Mouse (Mus musculus): ENCODE measurements at regions not wholly inside any gene's neighbourhood (a gene's known extent, or its start where the extent isn't known, plus 50 kb on each side); places are given as distances from the start of the nearest gene placed in this dataset.

DNA sequence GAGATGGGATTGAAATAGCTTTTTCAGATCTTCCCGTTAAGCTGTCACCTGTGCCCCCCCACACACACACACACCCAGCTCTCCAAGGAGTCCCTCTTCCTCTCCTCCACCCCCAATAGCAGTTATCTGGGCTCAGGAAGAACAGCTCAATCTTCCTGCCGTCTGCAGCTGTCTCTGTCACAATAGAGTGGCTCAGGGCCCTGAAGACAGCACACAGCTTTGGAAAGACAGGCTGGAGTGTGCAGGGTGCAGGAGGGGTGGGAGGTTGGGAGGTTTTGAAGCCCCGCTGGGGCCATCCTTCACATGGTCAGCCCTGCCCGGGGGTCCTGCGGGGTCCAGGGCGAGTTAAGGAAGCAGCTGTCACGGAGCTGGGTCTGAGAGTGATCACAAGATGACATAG lies 149.6 kb upstream of the Sdk2 start:
- no peak overlapping the region for H3K27ac ChIP-seq
- no peak for TF ChIP-seq CTCF (IDR thresholded peaks at IDR 0.05)
- H3K4me3 ChIP-seq = no peak overlapping the region
- intact Hi-C loops (cut with DNase I) = no loop called here
- DNase-seq (ENCODE audit: extremely low spot score in 1 of 2, low spot score in 2 of 2) = no peak

DNA sequence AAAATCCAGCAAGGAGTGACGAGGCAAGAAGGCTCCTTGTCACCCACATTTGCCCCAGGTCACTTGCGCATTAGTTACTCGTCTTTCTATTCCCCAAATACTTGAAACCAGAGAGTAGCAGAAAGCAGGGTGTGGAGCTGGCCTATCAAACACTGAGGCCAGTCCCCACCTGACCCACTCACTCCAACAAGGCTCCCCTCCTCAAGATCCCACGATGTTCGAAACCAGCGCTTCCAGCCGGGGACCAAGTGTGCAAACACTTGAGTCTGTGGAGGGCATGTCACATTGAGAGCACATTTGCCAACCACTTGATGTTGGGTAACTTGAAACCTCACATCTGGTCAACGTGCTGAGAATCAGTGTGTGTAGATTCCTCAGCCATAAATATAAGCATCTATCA lies 148.4 kb upstream of the Sdk2 start:
- intact Hi-C loops (cut with DNase I) = no loop called here
- no peak overlapping the region for H3K4me3 ChIP-seq
- TF ChIP-seq CTCF (IDR thresholded peaks at IDR 0.05) = no peak
- no peak overlapping the region for H3K27ac ChIP-seq
- no peak for DNase-seq (ENCODE audit: extremely low spot score in 1 of 2, low spot score in 2 of 2)

DNA sequence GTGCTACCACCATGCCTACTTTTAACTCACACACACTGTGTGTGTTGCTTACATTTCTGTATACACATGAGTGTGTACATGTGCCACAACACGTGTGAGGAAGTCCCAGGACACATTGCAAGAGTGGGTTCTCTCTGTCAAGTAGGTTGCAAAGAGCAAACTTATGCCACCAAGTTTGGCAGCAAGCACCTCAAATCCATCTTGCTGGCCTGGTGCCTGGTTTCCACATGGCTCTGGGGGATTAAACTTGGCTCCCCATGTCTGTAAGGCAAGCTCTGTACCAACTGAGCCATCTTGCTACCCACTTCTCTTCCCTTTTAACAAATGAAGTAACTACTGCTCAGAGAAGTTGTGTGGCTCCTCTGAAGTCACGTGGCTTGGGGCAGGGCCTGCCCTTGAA lies 145.3 kb upstream of the Sdk2 start:
- no peak for TF ChIP-seq CTCF (IDR thresholded peaks at IDR 0.05)
- intact Hi-C loops (cut with DNase I) = no loop called here
- DNase-seq (ENCODE audit: extremely low spot score in 1 of 2, low spot score in 2 of 2) = no peak
- no peak overlapping the region for H3K27ac ChIP-seq
- H3K4me3 ChIP-seq = no peak overlapping the region

DNA sequence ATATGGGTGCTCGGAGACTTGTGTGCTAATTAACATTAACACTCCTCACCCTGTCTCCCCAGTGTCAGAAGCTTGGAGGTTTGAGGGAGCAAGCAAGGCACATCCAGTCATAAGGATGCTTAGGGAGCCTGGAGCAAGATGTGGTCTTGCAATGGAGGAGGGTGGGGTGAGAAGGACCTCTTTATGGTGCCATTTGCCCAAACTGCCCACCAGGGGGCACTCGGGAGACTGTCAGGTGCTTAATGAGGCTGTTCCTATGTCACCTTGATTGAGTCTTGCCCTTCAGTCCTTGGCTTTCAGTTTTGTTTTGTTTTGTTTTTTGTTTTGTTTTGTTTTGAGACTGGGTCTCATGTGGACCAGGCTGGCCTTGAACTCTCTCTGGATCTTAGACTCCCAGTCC lies 138.3 kb upstream of the Sdk2 start:
- peak; percentile 47 to 54 for DNase-seq (ENCODE audit: extremely low spot score in 1 of 2, low spot score in 2 of 2)
- intact Hi-C loops (cut with DNase I) = loop anchor here (5.0 kb wide), 2 partner anchors 62 to 432 kb away; no protein-coding TSS in a partner anchor
- Histone ChIP-seq H3K27ac (no peak overlapping the region), H3K4me3 (no peak overlapping the region)
- peak; percentile 69 for TF ChIP-seq CTCF (IDR thresholded peaks at IDR 0.05)

DNA sequence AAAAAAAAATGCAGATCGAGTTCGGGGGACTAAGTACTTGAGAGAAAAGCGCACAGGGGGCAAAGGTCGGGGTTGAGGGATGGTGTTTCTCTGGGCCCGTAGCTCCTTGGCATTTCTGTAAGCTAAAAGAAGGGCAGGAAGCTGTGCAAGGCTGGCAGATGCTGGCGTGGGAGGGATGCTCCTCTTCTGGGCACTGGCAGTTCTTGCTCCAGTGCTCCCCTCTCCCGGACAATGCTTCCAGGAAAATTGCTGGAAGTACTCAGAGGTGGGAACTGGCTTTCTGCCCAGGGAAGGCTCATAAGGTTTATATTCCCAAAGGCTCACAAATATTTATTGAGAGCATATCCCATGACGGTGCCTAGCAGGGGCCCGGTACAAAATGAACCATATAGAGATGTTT lies 136.6 kb upstream of the Sdk2 start:
- no peak overlapping the region for H3K4me3 ChIP-seq
- no peak overlapping the region for H3K27ac ChIP-seq
- no peak for TF ChIP-seq CTCF (IDR thresholded peaks at IDR 0.05)
- intact Hi-C loops (cut with DNase I) = loop anchor here (5.0 kb wide), 2 partner anchors 84 to 136 kb away; partner anchors contain the start of gene Sdk2
- no peak for DNase-seq (ENCODE audit: extremely low spot score in 1 of 2, low spot score in 2 of 2)

DNA sequence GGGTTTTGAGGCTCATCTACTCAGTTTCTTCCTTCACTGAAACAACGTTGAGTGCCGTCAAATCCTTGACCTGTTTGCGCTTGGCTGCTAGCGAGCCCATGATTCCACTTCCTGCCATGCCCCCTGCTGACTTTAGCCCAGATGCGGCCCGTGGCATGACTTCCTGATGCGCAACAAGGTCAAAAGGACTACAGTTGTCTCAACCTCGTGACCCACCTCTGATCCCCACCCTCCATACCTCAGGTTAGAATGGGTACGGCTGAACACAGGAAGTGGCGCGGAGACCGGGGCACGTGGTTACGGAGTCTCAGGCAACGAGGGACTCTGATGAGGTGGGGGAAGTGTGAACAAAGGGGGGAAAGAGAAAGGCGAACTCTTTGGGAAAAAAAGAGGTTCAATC lies 135.6 kb upstream of the Sdk2 start:
- DNase-seq (ENCODE audit: extremely low spot score in 1 of 2, low spot score in 2 of 2) = no peak
- TF ChIP-seq CTCF (IDR thresholded peaks at IDR 0.05) = no peak
- intact Hi-C loops (cut with DNase I) = loop anchor here (5.0 kb wide), 2 partner anchors 85 to 135 kb away; partner anchors contain the start of gene Sdk2
- Histone ChIP-seq H3K27ac (no peak overlapping the region), H3K4me3 (no peak overlapping the region)

DNA sequence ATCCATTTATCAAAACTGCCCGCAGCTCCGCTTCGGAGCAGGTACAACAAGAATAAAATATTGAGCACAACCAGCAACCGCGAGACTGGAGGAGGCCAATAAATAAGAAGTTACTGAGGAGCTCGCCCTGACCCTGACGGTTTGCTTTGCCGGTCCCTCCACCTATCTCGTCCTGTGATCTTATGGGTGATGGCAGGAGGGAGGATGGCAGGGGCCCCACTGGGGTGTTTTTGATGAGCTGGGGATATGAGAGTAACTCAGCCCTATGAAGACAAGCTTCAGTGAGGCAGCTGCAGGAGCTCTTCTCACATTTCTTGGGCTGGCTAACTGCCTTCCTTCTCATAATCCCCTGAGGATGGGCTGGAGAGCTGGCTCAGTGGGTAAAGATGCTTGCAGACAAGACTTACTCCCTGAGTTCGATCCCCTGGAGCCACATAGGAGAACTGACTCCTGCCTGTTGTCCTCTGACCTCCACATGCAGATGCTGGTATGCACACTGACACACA lies 132.3 kb upstream of the Sdk2 start:
- DNase-seq (ENCODE audit: extremely low spot score in 1 of 2, low spot score in 2 of 2) = no peak
- Histone ChIP-seq H3K27ac (peak overlapping the region; percentile 65), H3K4me3 (no peak overlapping the region)
- intact Hi-C loops (cut with DNase I) = loop anchor here (5.0 kb wide), 1 partner anchor 272 kb away; no protein-coding TSS in a partner anchor
- TF ChIP-seq CTCF (IDR thresholded peaks at IDR 0.05) = no peak

DNA sequence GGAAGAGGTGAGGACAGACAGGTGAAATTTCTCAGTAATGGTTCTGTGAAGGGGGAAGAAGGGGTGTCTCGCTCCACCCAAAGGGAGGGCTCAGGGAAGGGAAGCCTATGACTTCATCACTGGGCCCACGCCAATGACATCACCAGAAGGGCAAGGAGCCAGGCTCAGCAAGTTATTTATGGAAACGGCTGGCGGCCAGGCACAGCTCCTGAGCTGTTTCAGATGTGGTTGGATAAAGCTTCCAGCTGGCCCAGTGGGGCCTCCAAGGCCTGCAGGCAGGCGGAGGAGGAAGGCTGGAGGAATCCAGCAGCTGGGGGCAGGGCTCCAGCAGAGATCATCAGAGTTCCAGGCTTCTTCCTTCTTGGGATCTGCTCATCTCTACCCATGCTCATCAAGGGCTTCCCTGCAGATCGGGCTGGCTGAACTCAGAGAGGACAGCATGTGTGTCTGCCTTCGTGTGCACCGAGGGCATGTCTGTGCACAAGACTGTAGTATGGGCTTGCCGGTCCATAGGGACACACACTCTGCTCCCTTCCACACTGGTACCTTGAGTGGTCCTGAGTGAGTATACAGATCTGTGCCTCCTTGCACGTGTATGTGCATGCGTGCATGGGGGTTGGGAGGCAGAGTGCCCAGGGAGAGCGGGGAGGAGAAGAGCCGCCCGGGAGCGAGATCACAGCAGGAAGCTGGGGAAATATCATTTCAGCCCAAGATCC lies 131.6 kb upstream of the Sdk2 start:
- peak overlapping the region; percentile 65 for H3K27ac ChIP-seq
- intact Hi-C loops (cut with DNase I) = loop anchor here (5.0 kb wide), 1 partner anchor 271 kb away; no protein-coding TSS in a partner anchor
- no peak overlapping the region for H3K4me3 ChIP-seq
- DNase-seq (ENCODE audit: extremely low spot score in 1 of 2, low spot score in 2 of 2) = peak; percentile 88 to 92
- no peak; the same call in 1 of the 2 replicates for TF ChIP-seq CTCF (IDR thresholded peaks at IDR 0.05)

DNA sequence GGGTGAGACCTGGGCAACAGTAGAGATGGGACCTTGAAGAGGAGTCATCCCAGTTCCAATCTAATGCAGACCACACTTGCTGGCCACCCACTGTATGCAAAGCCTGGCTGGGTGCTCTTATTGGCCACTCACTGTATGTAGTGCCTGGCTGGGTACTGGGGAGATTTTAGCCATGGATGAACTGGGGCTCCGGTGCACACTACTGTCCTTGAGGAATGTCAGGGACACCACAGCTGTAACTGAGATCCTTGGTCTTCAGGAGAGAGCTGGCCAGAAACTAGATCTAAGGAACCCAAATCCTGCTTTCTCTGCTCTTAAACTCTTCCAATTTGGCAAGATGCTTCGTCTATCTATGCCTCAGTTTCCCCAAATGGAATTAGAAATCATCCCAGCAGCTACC lies 128.4 kb upstream of the Sdk2 start:
- no peak for DNase-seq (ENCODE audit: extremely low spot score in 1 of 2, low spot score in 2 of 2)
- no peak for TF ChIP-seq CTCF (IDR thresholded peaks at IDR 0.05)
- H3K4me3 ChIP-seq = no peak overlapping the region
- no peak overlapping the region for H3K27ac ChIP-seq
- intact Hi-C loops (cut with DNase I) = loop anchor here (5.0 kb wide), 1 partner anchor 268 kb away; no protein-coding TSS in a partner anchor

DNA sequence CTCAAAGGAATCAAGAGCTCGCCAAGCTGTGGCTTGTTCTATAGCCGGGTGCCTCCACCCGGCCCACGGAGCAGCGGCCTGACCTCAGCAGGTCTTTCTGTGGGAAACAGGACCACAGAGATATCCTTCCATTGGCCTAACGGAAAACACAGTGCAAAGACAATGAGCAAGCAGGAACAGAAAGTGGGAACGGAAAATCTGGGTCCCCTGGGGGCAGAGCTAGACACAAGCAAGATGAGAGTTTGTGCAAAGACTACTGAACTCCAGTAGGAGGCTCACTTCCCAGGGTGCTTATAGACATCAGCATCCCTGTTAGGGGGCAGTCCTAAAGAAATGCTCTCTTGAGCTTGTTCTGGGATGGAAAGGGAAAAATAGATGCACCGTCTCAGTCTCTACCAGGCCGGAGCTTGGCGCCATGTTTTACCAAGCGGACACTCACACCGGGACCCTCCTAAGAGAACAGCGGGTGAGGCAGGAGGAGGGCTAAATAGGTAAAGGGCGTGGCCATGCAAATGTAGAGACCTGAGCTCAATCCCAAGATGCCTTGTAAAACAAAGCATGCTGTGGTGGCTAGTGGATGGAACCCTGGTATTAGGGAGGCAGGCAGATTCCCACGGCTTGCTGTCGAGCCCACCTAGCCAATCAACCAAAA lies 127.3 kb upstream of the Sdk2 start:
- H3K27ac ChIP-seq = no peak overlapping the region
- TF ChIP-seq CTCF (IDR thresholded peaks at IDR 0.05) = no peak; the same call in 1 of the 2 replicates
- no peak overlapping the region for H3K4me3 ChIP-seq
- DNase-seq (ENCODE audit: extremely low spot score in 1 of 2, low spot score in 2 of 2) = no peak
- intact Hi-C loops (cut with DNase I) = no loop called here

DNA sequence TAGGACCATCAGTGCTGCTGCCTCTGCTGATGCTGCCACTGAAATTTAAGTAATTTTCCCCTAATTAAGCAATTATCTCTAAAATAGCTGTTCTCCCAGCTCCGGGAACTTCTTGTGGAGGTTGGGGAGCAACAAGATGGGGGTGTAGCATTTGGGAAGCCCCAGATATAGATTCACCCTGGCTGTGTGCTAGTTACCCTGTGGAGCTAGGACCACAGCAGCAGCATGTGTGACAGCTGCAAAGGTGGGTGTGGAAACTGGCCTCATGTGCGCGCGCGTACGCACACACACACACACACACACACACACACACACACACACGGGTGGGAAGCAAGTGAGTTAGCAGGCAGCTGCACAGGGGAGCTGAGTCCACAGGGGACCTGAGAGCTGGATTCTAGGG lies 126.2 kb upstream of the Sdk2 start:
- no peak overlapping the region for H3K27ac ChIP-seq
- TF ChIP-seq CTCF (IDR thresholded peaks at IDR 0.05) = no peak
- intact Hi-C loops (cut with DNase I) = no loop called here

DNA sequence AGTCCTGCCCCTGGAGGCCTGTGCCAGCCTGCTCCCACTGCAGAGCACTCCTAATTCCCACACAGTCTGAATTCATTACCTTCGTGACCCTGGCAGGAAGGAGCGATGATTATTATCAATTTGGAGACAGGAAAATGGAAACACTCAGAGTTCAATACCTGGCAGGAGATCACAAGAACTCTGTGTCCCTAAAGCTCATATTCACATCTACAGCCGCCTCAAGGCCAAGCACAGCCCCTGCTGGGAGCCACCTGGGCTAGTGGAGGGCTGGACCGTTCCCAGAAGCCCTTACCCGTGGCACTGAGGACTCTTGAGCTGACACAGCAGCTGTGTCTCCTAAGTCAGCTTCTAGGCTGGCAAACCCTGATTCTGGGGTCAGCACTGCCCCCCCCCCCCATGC lies 124.8 kb upstream of the Sdk2 start:
- intact Hi-C loops (cut with DNase I) = no loop called here
- DNase-seq (ENCODE audit: extremely low spot score in 1 of 2, low spot score in 2 of 2) = no peak
- TF ChIP-seq CTCF (IDR thresholded peaks at IDR 0.05) = no peak
- H3K27ac ChIP-seq = no peak overlapping the region
- no peak overlapping the region for H3K4me3 ChIP-seq

More for the DNA sequence above, 126.2 kb upstream of the Sdk2 start:
- H3K4me3 ChIP-seq = no peak overlapping the region
- DNase-seq (ENCODE audit: extremely low spot score in 1 of 2, low spot score in 2 of 2) = peak; percentile 39 to 61

All from left cerebral cortex, adult 2 months (tissue).